Mouse (Mus musculus) erythroblast, embryonic 14.5 days (primary cell): ENCODE data around the gene Gpr12.
"Not testable (repeated sequence)": the region's sequence is repeated elsewhere in the genome, so short reads cannot be mapped to it uniquely, and the experiment has no call there.

Experiments
- GATA1 ChIP-seq: IDR thresholded peaks from 2 replicates; pipeline ENCODE4 v1.6.1; 2012; ENCODE audit warnings: low read length, inconsistent platforms, mixed read lengths
- TAL1 ChIP-seq: IDR thresholded peaks from 3 replicates; pipeline ENCODE4 v1.6.1; 2012; ENCODE audit warnings: low read length, inconsistent platforms, mixed read lengths

DNA sequence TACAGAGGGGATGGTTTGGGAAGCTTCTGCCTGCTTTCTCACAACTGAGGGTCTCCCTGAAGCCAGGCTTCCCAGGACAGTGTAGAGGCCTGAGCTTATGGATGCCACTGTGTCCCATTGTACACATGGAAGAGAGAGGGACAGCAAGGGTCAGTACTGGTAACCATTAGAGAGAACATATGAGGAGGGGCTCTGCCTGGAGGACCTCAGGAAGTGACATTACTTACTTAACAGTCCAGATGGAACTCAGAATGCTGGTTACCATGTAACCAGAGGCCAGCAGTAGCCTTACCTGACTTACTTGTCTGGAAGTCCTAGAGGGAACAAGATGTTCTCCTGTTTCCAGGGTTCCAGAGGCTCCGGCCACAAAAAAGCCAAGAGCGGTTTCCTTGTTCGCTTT, 29.2 kb downstream of the Gpr12 start, which contains the start of gene Gm3415:
- TF ChIP-seq GATA1, TAL1: not testable (repeated sequence)
